Mouse (Mus musculus) frontal cortex, postnatal 14 days (tissue): ENCODE measurements around the gene Trim33.

Experiments
- DNase-seq, 2 experiments: peaks; one replicate each; pipeline ENCODE4 v3.0.0; 2022; ENCODE audit warnings: low spot score in 2 of 2

Gene Trim33

GRCm38 (mm10) chr3:103279182-103280149, at the start of gene Trim33:
Trim33 (plus strand) TSS chr3:103279293.
- peak; percentile 79 to 80 for DNase-seq

- DNase-seq: no peak
Measured at GRCm38 (mm10) chr3:103232398-103232797, 46.7 kb upstream of the Trim33 start.

- peak in 1 of 2 experiments; percentile 13 for DNase-seq
Measured at GRCm38 (mm10) chr3:103241524-103241923, 37.6 kb upstream of the Trim33 start.

- DNase-seq: no peak
Measured at GRCm38 (mm10) chr3:103242156-103242555, 36.9 kb upstream of the Trim33 start.

GRCm38 (mm10) chr3:103243491-103243890, 35.6 kb upstream of the Trim33 start:
- DNase-seq: no peak

GRCm38 (mm10) chr3:103246627-103247260, 32.3 kb upstream of the Trim33 start:
- DNase-seq: no peak

GRCm38 (mm10) chr3:103256089-103256819, 22.8 kb upstream of the Trim33 start:
- no peak for DNase-seq

- no peak for DNase-seq
Measured at GRCm38 (mm10) chr3:103262802-103263417, 16.2 kb upstream of the Trim33 start.

GRCm38 (mm10) chr3:103278561-103279181, 422 bp upstream of the Trim33 start:
- peak in 1 of 2 experiments; percentile 19 for DNase-seq

- DNase-seq: peak; percentile 41 to 48
Measured at GRCm38 (mm10) chr3:103280241-103280761, 1.2 kb downstream of the Trim33 start.

GRCm38 (mm10) chr3:103280875-103281274, 1.8 kb downstream of the Trim33 start:
- DNase-seq: no peak

GRCm38 (mm10) chr3:103288761-103289160, 9.7 kb downstream of the Trim33 start:
- no peak for DNase-seq

GRCm38 (mm10) chr3:103291087-103291486, 12.0 kb downstream of the Trim33 start:
- DNase-seq: no peak

GRCm38 (mm10) chr3:103305411-103305982, 26.4 kb downstream of the Trim33 start:
- DNase-seq: no peak

GRCm38 (mm10) chr3:103309252-103309651, 30.2 kb downstream of the Trim33 start:
- no peak for DNase-seq

- DNase-seq: no peak
Measured at GRCm38 (mm10) chr3:103309750-103310149, 30.7 kb downstream of the Trim33 start.

- no peak for DNase-seq
Measured at GRCm38 (mm10) chr3:103314291-103314690, 35.2 kb downstream of the Trim33 start.

- DNase-seq: no peak
Measured at GRCm38 (mm10) chr3:103335371-103335770, 56.3 kb downstream of the Trim33 start.

- DNase-seq: no peak
Measured at GRCm38 (mm10) chr3:103346658-103347057, 67.6 kb downstream of the Trim33 start.

GRCm38 (mm10) chr3:103353518-103353917, 74.4 kb downstream of the Trim33 start:
- no peak for DNase-seq

GRCm38 (mm10) chr3:103354041-103354440, 74.9 kb downstream of the Trim33 start:
- no peak for DNase-seq
